ENCODE assay signal across 22 mouse cellular contexts in the genomic region with DNA sequence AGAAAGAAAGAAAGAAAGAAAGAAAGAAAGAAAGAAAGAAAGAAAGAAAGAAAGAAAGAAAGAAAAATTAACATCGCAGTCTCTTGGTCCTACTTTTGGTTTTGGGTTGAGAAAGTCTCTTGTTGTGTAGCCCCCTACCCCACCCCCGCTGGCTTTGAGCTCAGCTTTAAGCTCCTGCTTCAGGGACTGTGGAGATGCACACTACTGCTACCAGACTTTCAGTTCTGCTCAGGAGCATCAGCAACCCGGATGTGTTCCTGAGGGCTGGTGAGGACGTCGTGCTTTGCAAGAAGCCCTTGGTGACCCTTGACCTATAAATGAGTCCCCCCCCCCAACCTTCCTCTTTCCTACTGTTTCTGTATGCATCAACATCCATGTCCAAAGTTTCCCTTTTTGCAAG.
DNase-seq lines count a peak whose midpoint lies in the region; ATAC-seq and TF ChIP-seq lines count a peak whose summit lies in the region.
"Had no signal": no experiment of that assay in that cellular context is flagged by ENCODE, and none has a peak within 500 bp of the region (broad histone marks: within the 10 kb centered on the region; RNA-seq: fewer than 3 reads in every experiment).

No protein-coding gene starts in this region.

- no peaks in the 10 kb centered on the region for H3K36me3 ChIP-seq in thymus, adult 2 months (ENCODE audit: control insufficient read depth, insufficient read depth, low read length)
- H3K36me3 ChIP-seq: forebrain, embryonic 12.5 days; limb, embryonic 12.5 days; liver, embryonic 13.5 days; midbrain, embryonic 12.5 days; neural tube, embryonic 13.5 days had no signal

- peak overlapping the region; percentile 96 for H3K27ac ChIP-seq in thymus, adult 2 months (ENCODE audit: control insufficient read depth, insufficient read depth, low read length)
- H3K27ac ChIP-seq: forebrain, embryonic 12.5 days; left cerebral cortex, adult 2 months; limb, embryonic 12.5 days; liver, embryonic 13.5 days; macrophage; midbrain, embryonic 12.5 days; neural tube, embryonic 13.5 days had no signal

- H3K27me3 ChIP-seq in thymus, adult 2 months (ENCODE audit: control insufficient read depth, insufficient read depth, low read length) = no peaks in the 10 kb centered on the region
- H3K27me3 ChIP-seq: forebrain, embryonic 12.5 days; limb, embryonic 12.5 days; liver, embryonic 13.5 days; midbrain, embryonic 12.5 days; neural tube, embryonic 13.5 days had no signal

- H3K4me3 ChIP-seq in thymus, adult 2 months (ENCODE audit: control insufficient read depth, insufficient read depth, low read length) = no peak overlapping the region
- H3K4me3 ChIP-seq: forebrain, embryonic 12.5 days; left cerebral cortex, adult 2 months; limb, embryonic 12.5 days; liver, embryonic 13.5 days; midbrain, embryonic 12.5 days; neural tube, embryonic 13.5 days had no signal

- peak; percentile 51 to 53 for DNase-seq in spleen, postnatal 36 days (ENCODE audit: low spot score in 2 of 2)
- DNase-seq in spleen, adult 12 weeks (ENCODE audit: low spot score) = no peak
- DNase-seq in thymus, adult 2 months = peak; percentile 54
- no peak for DNase-seq in adipocyte (ENCODE audit: low spot score)
- DNase-seq in kidney, adult 8-10 months = no peak
- DNase-seq in left cerebral cortex, adult 8-10 months (ENCODE audit: low spot score in 2 of 2) = no peak
- DNase-seq in T-cell, adult 2 months (ENCODE audit: low spot score) = no peak
- DNase-seq: adrenal gland, postnatal 36 days; cerebellum, adult 18-20 months; cerebellum, postnatal 36 days; kidney, adult 9 months; kidney, postnatal 36 days; layer of hippocampus, adult 9-11 months; liver, embryonic 13.5 days; lung, embryonic 14.5 days had no signal

- 63% methylated on average over 5 of the region's 5 CpGs for WGBS in thymus, adult 2 months

- ATAC-seq in inflammation-experienced regulatory T-cells, adult 6 months = peak; percentile 34

- TF ChIP-seq CTCF in thymus, adult 2 months (IDR thresholded peaks at IDR 0.05; ENCODE audit: borderline replicate concordance, control insufficient read depth, extremely low read depth, insufficient read depth, low read length, poor library complexity) = no peak

- peaks cover 27% of the 10 kb centered on the region for H3K4me1 ChIP-seq in thymus, adult 2 months (replicated peaks; ENCODE audit: control insufficient read depth, insufficient read depth, low read length)
- H3K4me1 ChIP-seq: limb, embryonic 12.5 days had no signal

- TF ChIP-seq POLR2A in thymus, adult 2 months (IDR thresholded peaks at IDR 0.05; ENCODE audit: control insufficient read depth, extremely low read depth, insufficient read depth, low read length, poor library complexity) = no peak

Comparison
In these comparisons a context has a peak if more than half of its experiments do, and no peak if none do; other contexts are left out.
1. DNase-seq: peak in spleen, postnatal 36 days (2 of 2) and thymus, adult 2 months (single experiment); none in spleen, adult 12 weeks (single experiment), adipocyte (single experiment), kidney, adult 8-10 months (0 of 2), left cerebral cortex, adult 8-10 months (0 of 2) and T-cell, adult 2 months (single experiment).